Mouse (Mus musculus): ENCODE measurements around the gene Cdk11b.

- TF ChIP-seq CTCF (IDR thresholded peaks at IDR 0.05; ENCODE audit: low read depth): no peak
- no peak for TF ChIP-seq EP300 (IDR thresholded peaks at IDR 0.05; ENCODE audit: low read depth)
Measured at GRCm38 (mm10) chr4:155658961-155659360, 34.3 kb downstream of the Cdk11b start.

Data from liver, postnatal 0 days (tissue).